Mouse (Mus musculus) erythroblast, embryonic 14.5 days (primary cell): Measurements from ENCODE around the gene Cdkl4.

ENCODE experiments used
- GATA1 ChIP-seq: IDR thresholded peaks from 2 replicates; pipeline ENCODE4 v1.6.1; 2012; ENCODE audit warnings: low read length, inconsistent platforms, mixed read lengths
- TAL1 ChIP-seq: IDR thresholded peaks from 3 replicates; pipeline ENCODE4 v1.6.1; 2012; ENCODE audit warnings: low read length, inconsistent platforms, mixed read lengths

- TF ChIP-seq TAL1 (no peak), GATA1 (no peak)
These were observed 83.7 kb downstream of the Cdkl4 start for GRCm38 (mm10) chr17:80493891-80494290.
